Mouse (Mus musculus): Measurements from ENCODE around the gene Tubg2. TPM values are rescaled to one million over a fixed set of nuclear protein-coding genes. Genes with fewer than 3 reads are reported as not detected.

Tubg2 gene
- polyA plus RNA-seq, 1 experiment from 2014 or later = 0.09 TPM

- Histone ChIP-seq H3K9me3 (replicated peaks; ENCODE audit: control insufficient read depth, low read length) (no peaks in the 10 kb centered on the region), H3K4me3 (ENCODE audit: low read depth, low read length) (peak overlapping the region; percentile 40), H3K36me3 (ENCODE audit: control insufficient read depth, insufficient read depth) (no peaks in the 10 kb centered on the region), H3K4me2 (ENCODE audit: low read depth, low read length) (peak overlapping the region; percentile 49), H3K4me1 (ENCODE audit: control insufficient read depth, low read depth, low read length) (peaks cover 3% of the 10 kb centered on the region; the same call in 1 of the 2 replicates), H3K27me3 (ENCODE audit: control insufficient read depth, insufficient read depth, low read depth, low read length) (peaks cover 28% of the 10 kb centered on the region), H3K27ac (ENCODE audit: low read length) (no peak overlapping the region), H3K9ac (ENCODE audit: low read depth, low read length) (no peak overlapping the region)
- ATAC-seq (ENCODE audit: low read depth) = no peak
- WGBS (ENCODE audit: insufficient replicate concordance) = 16% methylated on average over 18 of the region's 19 CpGs
Measured at GRCm38 (mm10) chr11:101143338-101144225, 12.1 kb upstream of the Tubg2 start.

- Histone ChIP-seq H3K27me3 (ENCODE audit: control insufficient read depth, insufficient read depth, low read depth, low read length) (peaks cover 3% of the 10 kb centered on the region), H3K27ac (ENCODE audit: low read length) (no peak overlapping the region), H3K36me3 (ENCODE audit: control insufficient read depth, insufficient read depth) (no peaks in the 10 kb centered on the region), H3K9ac (ENCODE audit: low read depth, low read length) (no peak overlapping the region), H3K4me2 (ENCODE audit: low read depth, low read length) (no peak overlapping the region), H3K4me1 (ENCODE audit: control insufficient read depth, low read depth, low read length) (peaks cover 3% of the 10 kb centered on the region; the same call in 1 of the 2 replicates), H3K9me3 (replicated peaks; ENCODE audit: control insufficient read depth, low read length) (no peaks in the 10 kb centered on the region), H3K4me3 (ENCODE audit: low read depth, low read length) (no peak overlapping the region)
- WGBS (ENCODE audit: insufficient replicate concordance) = 45% methylated on average over 10 of the region's 10 CpGs
- ATAC-seq (ENCODE audit: low read depth) = no peak
Measured at GRCm38 (mm10) chr11:101146377-101146776, 9.3 kb upstream of the Tubg2 start.

DNA sequence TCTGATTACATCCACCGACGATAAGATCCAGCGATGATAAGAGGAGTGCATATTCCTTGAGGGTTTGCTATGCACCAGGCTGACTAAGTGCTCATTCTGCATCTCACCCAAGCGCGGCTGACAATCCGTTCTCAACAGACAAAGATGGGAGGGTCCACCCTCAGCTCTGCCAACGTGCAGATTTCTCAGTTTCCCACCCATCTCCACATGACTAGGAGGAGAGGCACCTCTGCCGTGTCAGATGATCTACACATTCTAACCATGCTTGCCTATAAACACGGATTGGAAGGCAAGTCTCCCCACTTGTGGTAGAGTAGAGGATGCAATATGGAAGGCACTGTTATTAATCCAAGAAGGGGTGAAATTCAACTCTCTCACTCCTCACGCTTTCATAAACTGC is 7.0 kb upstream of the Tubg2 start:
- Histone ChIP-seq H3K27me3 (ENCODE audit: control insufficient read depth, insufficient read depth, low read depth, low read length) (peaks cover 1% of the 10 kb centered on the region), H3K36me3 (ENCODE audit: control insufficient read depth, insufficient read depth) (no peaks in the 10 kb centered on the region), H3K4me2 (ENCODE audit: low read depth, low read length) (no peak overlapping the region), H3K4me1 (ENCODE audit: control insufficient read depth, low read depth, low read length) (peaks cover 2% of the 10 kb centered on the region; the same call in 1 of the 2 replicates), H3K9me3 (replicated peaks; ENCODE audit: control insufficient read depth, low read length) (no peaks in the 10 kb centered on the region), H3K4me3 (ENCODE audit: low read depth, low read length) (no peak overlapping the region), H3K27ac (ENCODE audit: low read length) (no peak overlapping the region), H3K9ac (ENCODE audit: low read depth, low read length) (no peak overlapping the region)
- no peak for ATAC-seq (ENCODE audit: low read depth)
- WGBS (ENCODE audit: insufficient replicate concordance) = 60% methylated on average over 10 of the region's 10 CpGs

GRCm38 (mm10) chr11:101149178-101150105 is 6.3 kb upstream of the Tubg2 start:
- Histone ChIP-seq H3K4me1 (ENCODE audit: control insufficient read depth, low read depth, low read length) (no peaks in the 10 kb centered on the region), H3K27me3 (ENCODE audit: control insufficient read depth, insufficient read depth, low read depth, low read length) (no peaks in the 10 kb centered on the region; the same call in 1 of the 2 replicates), H3K4me2 (ENCODE audit: low read depth, low read length) (no peak overlapping the region), H3K4me3 (ENCODE audit: low read depth, low read length) (no peak overlapping the region), H3K27ac (ENCODE audit: low read length) (no peak overlapping the region), H3K9me3 (replicated peaks; ENCODE audit: control insufficient read depth, low read length) (no peaks in the 10 kb centered on the region), H3K9ac (ENCODE audit: low read depth, low read length) (no peak overlapping the region), H3K36me3 (ENCODE audit: control insufficient read depth, insufficient read depth) (no peaks in the 10 kb centered on the region)
- ATAC-seq (ENCODE audit: low read depth) = no peak
- WGBS (ENCODE audit: insufficient replicate concordance) = 55% methylated on average over 9 of the region's 9 CpGs

DNA sequence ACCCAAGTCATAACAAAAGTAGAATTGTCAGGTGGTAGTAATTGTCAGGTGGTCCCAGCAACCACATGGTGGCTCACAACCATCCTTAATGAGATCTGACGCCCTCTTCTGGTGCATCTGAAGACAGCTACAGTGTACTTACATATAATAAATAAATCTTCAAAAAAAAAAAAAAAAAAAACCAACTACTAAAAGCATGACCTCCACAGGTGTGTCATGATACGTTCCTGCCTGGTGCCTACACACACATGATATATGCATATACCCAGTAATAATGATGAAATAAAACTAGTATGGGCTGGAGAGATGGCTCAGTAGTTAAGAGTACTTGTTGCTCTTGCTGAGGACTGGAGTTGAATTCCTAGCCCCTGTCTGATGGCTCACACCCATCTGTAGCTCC is 4.6 kb upstream of the Tubg2 start:
- Histone ChIP-seq H3K27ac (ENCODE audit: low read length) (no peak overlapping the region), H3K27me3 (ENCODE audit: control insufficient read depth, insufficient read depth, low read depth, low read length) (peaks cover 10% of the 10 kb centered on the region), H3K9me3 (replicated peaks; ENCODE audit: control insufficient read depth, low read length) (no peaks in the 10 kb centered on the region), H3K4me2 (ENCODE audit: low read depth, low read length) (no peak overlapping the region), H3K4me3 (ENCODE audit: low read depth, low read length) (no peak overlapping the region), H3K36me3 (ENCODE audit: control insufficient read depth, insufficient read depth) (no peaks in the 10 kb centered on the region), H3K4me1 (ENCODE audit: control insufficient read depth, low read depth, low read length) (no peaks in the 10 kb centered on the region), H3K9ac (ENCODE audit: low read depth, low read length) (no peak overlapping the region)
- no peak for ATAC-seq (ENCODE audit: low read depth)
- WGBS (ENCODE audit: insufficient replicate concordance) = 31% methylated on average over 2 of the region's 2 CpGs

DNA sequence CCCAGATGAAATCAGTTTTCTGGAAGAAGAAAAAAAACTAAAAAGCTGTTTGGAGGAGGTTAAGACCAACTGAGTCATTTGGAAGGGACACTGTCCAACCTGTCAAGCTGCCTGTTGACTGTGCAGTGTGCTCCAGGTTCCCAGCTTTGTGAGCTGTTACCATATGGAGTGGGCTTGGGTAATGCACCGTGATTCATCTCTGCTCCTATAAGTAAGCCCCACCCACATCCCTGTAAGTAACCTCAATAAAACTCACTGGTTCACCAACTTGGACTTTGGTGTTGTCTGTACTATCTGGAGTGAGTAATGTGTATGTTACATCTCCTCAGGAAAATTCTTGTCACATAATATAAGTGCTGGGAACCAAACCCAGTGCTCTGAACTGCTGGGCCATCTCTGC is 2.9 kb upstream of the Tubg2 start:
- no peak overlapping the region for H3K4me3 ChIP-seq (ENCODE audit: low read depth, low read length)
- H3K27ac ChIP-seq (ENCODE audit: low read length) = no peak overlapping the region
- no peak overlapping the region for H3K9ac ChIP-seq (ENCODE audit: low read depth, low read length)
- H3K4me2 ChIP-seq (ENCODE audit: low read depth, low read length) = no peak overlapping the region
- peaks cover 17% of the 10 kb centered on the region for H3K27me3 ChIP-seq (ENCODE audit: control insufficient read depth, insufficient read depth, low read depth, low read length)
- ATAC-seq (ENCODE audit: low read depth) = no peak
- H3K9me3 ChIP-seq (replicated peaks; ENCODE audit: control insufficient read depth, low read length) = no peaks in the 10 kb centered on the region
- H3K4me1 ChIP-seq (ENCODE audit: control insufficient read depth, low read depth, low read length) = no peaks in the 10 kb centered on the region
- H3K36me3 ChIP-seq (ENCODE audit: control insufficient read depth, insufficient read depth) = no peaks in the 10 kb centered on the region
- 68% methylated on average over 1 of the region's 1 CpGs for WGBS (ENCODE audit: insufficient replicate concordance)

- no peak for ATAC-seq (ENCODE audit: low read depth)
Measured at GRCm38 (mm10) chr11:101154648-101155047, 1.1 kb upstream of the Tubg2 start.

GRCm38 (mm10) chr11:101155151-101155550 is 556 bp upstream of the Tubg2 start:
- WGBS (ENCODE audit: insufficient replicate concordance) = 52% methylated on average over 6 of the region's 6 CpGs
- no peak for ATAC-seq (ENCODE audit: low read depth)
- H3K9ac ChIP-seq (ENCODE audit: low read depth, low read length) = no peak overlapping the region
- H3K27me3 ChIP-seq (ENCODE audit: control insufficient read depth, insufficient read depth, low read depth, low read length) = peaks cover 17% of the 10 kb centered on the region
- H3K9me3 ChIP-seq (replicated peaks; ENCODE audit: control insufficient read depth, low read length) = no peaks in the 10 kb centered on the region
- H3K4me2 ChIP-seq (ENCODE audit: low read depth, low read length) = no peak overlapping the region
- no peak overlapping the region for H3K4me3 ChIP-seq (ENCODE audit: low read depth, low read length)
- no peaks in the 10 kb centered on the region for H3K4me1 ChIP-seq (ENCODE audit: control insufficient read depth, low read depth, low read length)
- H3K36me3 ChIP-seq (ENCODE audit: control insufficient read depth, insufficient read depth) = no peaks in the 10 kb centered on the region
- no peak overlapping the region for H3K27ac ChIP-seq (ENCODE audit: low read length)

More at GRCm38 (mm10) chr11:101154648-101155047, 1.1 kb upstream of the Tubg2 start:
- Histone ChIP-seq H3K36me3 (ENCODE audit: control insufficient read depth, insufficient read depth) (no peaks in the 10 kb centered on the region), H3K27ac (ENCODE audit: low read length) (no peak overlapping the region), H3K4me1 (ENCODE audit: control insufficient read depth, low read depth, low read length) (no peaks in the 10 kb centered on the region), H3K27me3 (ENCODE audit: control insufficient read depth, insufficient read depth, low read depth, low read length) (peaks cover 17% of the 10 kb centered on the region), H3K4me3 (ENCODE audit: low read depth, low read length) (no peak overlapping the region), H3K4me2 (ENCODE audit: low read depth, low read length) (no peak overlapping the region), H3K9me3 (replicated peaks; ENCODE audit: control insufficient read depth, low read length) (no peaks in the 10 kb centered on the region), H3K9ac (ENCODE audit: low read depth, low read length) (no peak overlapping the region)
